8 mouse cellular contexts compared by ENCODE assay signal in the genomic region with DNA sequence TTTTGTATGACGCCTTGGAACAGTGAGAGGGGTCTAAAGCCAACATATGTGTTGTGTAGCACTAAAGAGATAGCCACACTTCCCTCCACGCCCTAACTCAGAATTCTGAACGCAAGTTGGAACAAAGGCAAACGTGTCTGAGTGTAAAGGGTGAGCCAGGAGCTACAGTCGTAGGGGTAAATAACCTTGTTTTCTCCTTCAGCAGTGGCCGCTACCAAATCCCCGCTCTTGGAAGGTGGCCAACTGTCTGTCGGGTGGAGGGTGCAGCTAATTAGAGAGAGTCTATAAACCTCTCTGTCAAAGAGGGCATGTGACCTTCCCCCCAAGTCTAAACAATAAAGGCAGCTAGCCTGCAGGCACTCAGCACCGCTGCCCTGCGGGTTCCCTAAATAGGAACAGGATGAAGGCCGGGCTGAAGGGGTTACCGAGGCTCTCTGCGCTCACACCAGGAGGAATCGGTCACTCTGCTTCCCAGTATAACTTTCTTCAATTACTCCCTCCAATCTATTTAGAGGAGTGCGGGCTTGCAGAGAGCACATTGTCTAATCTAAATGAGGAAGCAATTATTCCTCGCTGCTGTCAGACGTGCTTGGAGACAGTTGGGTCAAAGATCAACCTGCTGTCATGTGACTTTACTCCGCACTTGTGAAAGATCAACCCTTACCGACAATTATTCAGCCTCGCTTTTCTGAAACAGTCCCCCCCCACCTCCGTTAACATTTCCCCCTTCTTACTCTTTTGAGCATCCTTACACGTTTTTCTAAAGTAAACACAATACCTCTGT.
DNase-seq lines count a peak whose midpoint lies in the region; ATAC-seq and TF ChIP-seq lines count a peak whose summit lies in the region.

No protein-coding gene starts in this region.

- H3K27ac ChIP-seq in brown adipose tissue, adult 24 weeks (replicated peaks; ENCODE audit: low read depth, low read length), result peak overlapping the region; percentile 77
- H3K27ac ChIP-seq in forebrain, postnatal 0 days (ENCODE audit: low read depth, low read length), result peak overlapping the region; percentile 83
- H3K27ac ChIP-seq in hindbrain, embryonic 10.5 days, result peak overlapping the region; percentile 89
- H3K27ac ChIP-seq in macrophage, result peak overlapping the region; percentile 94

- H3K4me3 ChIP-seq in brown adipose tissue, adult 24 weeks (ENCODE audit: insufficient read depth, low read depth, low read length), result peak overlapping the region; percentile 45
- H3K4me3 ChIP-seq in forebrain, postnatal 0 days (ENCODE audit: low read depth, low read length), result peak overlapping the region; percentile 22
- H3K4me3 ChIP-seq in hindbrain, embryonic 10.5 days, result peak overlapping the region; percentile 46
- peak overlapping the region; percentile 37 for H3K4me3 ChIP-seq in macrophage (ENCODE audit: inconsistent target)

- H3K79me2 ChIP-seq in macrophage (ENCODE audit: inconsistent target), result no peaks in the 10 kb centered on the region

- peak overlapping the region; percentile 42 for H3K9ac ChIP-seq in forebrain, postnatal 0 days

- peak; percentile 51 for DNase-seq in Muller cell, postnatal 12 days (ENCODE audit: inconsistent ontology term)
- peak; percentile 73 for DNase-seq in forebrain, postnatal 0 days
- DNase-seq in hindbrain, embryonic 10.5 days (ENCODE audit: low spot score), result peak; percentile 81
- DNase-seq in layer of hippocampus, postnatal 14 days (ENCODE audit: low spot score in 2 of 2), result peak; percentile 37 to 52
- peak; percentile 66 for DNase-seq in retina, embryonic 14.5 days (ENCODE audit: low spot score)
- peak; percentile 48 for DNase-seq in urinary bladder, postnatal 25 days (ENCODE audit: low spot score)

- peaks cover 5% of the 10 kb centered on the region for H3K4me1 ChIP-seq in brown adipose tissue, adult 24 weeks (ENCODE audit: control insufficient read depth, insufficient read depth, insufficient read length, low read length)
- peaks cover 26% of the 10 kb centered on the region for H3K4me1 ChIP-seq in forebrain, postnatal 0 days (ENCODE audit: insufficient read depth)
- peaks cover 37% of the 10 kb centered on the region for H3K4me1 ChIP-seq in hindbrain, embryonic 10.5 days (replicated peaks)

- H3K9me3 ChIP-seq in forebrain, postnatal 0 days (ENCODE audit: low read length), result no peaks in the 10 kb centered on the region
- 0 out of 2 replicates have a peak, but pooled peaks cover 2% of the 10 kb centered on the region for H3K9me3 ChIP-seq in hindbrain, embryonic 10.5 days

- H3K36me3 ChIP-seq in forebrain, postnatal 0 days (ENCODE audit: insufficient read depth), result no peaks in the 10 kb centered on the region
- H3K36me3 ChIP-seq in hindbrain, embryonic 10.5 days, result no peaks in the 10 kb centered on the region
- no peaks in the 10 kb centered on the region for H3K36me3 ChIP-seq in macrophage (ENCODE audit: inconsistent target)

- H3K4me2 ChIP-seq in forebrain, postnatal 0 days (ENCODE audit: low read depth), result peak overlapping the region; percentile 54

- 2% methylated on average over 22 of the region's 22 CpGs for WGBS in forebrain, postnatal 0 days
- under 1% methylated on average over 22 of the region's 22 CpGs for WGBS in hindbrain, embryonic 10.5 days
- WGBS in macrophage (ENCODE audit: missing documents), result under 1% methylated on average over 22 of the region's 22 CpGs

- H3K27me3 ChIP-seq in forebrain, postnatal 0 days (ENCODE audit: insufficient read depth, low read length), result no peaks in the 10 kb centered on the region
- H3K27me3 ChIP-seq in hindbrain, embryonic 10.5 days (ENCODE audit: insufficient read depth, poor library complexity, severe bottlenecking), result no peaks in the 10 kb centered on the region

- peak; percentile 66 for ATAC-seq in forebrain, postnatal 0 days

- no peak for TF ChIP-seq CTCF in forebrain, postnatal 0 days (IDR thresholded peaks at IDR 0.05; ENCODE audit: low read depth)

Comparison
In these comparisons a context has a peak if more than half of its experiments do, and no peak if none do; other contexts are left out.
1. Peak in every context shown above with its lines: DNase-seq, ATAC-seq, H3K4me3 ChIP-seq and H3K27ac ChIP-seq.